Mouse (Mus musculus) ES-E14 (cell line): ENCODE data around the gene Eomes. TPM values are rescaled to one million over a fixed set of nuclear protein-coding genes. Genes with fewer than 3 reads are reported as not detected.

Experiments used
- DNase-seq: peaks from one replicate; pipeline ENCODE4 v3.0.0-alpha.2; 2013; ENCODE audit warnings: low read depth, low spot score
- H3K27ac ChIP-seq: 2 replicates; pipeline ENCODE4 v1.5.1; 2012; ENCODE audit warnings: low read depth, mild to moderate bottlenecking, low read length, moderate library complexity, mixed read lengths; ENCODE audit not compliant: poor library complexity, insufficient read depth, severe bottlenecking
- H3K36me3 ChIP-seq: 2 replicates; pipeline ENCODE4 v1.6.1; 2012; ENCODE audit warnings: mild to moderate bottlenecking, low read length, moderate library complexity, mixed read lengths; ENCODE audit not compliant: control insufficient read depth, poor library complexity, insufficient read depth, severe bottlenecking
- H3K4me1 ChIP-seq, 2 experiments: fragments of 150-350 bp in 1 of 2; sonication (generic) in 1 of 2; 2 replicates each; pipeline ENCODE4 v1.6.1; 2012; ENCODE audit warnings: low read length in 2 of 2, mild to moderate bottlenecking in 1 of 2, mixed read lengths in 1 of 2; ENCODE audit not compliant: control insufficient read depth in 2 of 2, insufficient read depth in 2 of 2, poor library complexity in 1 of 2
- H3K4me3 ChIP-seq, 2 experiments: fragments of 150-350 bp in 1 of 2; sonication (generic) in 1 of 2; 2 replicates each; pipeline ENCODE4 v1.5.1; 2012; ENCODE audit warnings: low read length in 2 of 2, low read depth in 1 of 2, mild to moderate bottlenecking in 1 of 2, mixed read lengths in 1 of 2; ENCODE audit not compliant: insufficient read depth in 1 of 2, poor library complexity in 1 of 2, severe bottlenecking in 1 of 2
- H3K9ac ChIP-seq: 2 replicates; pipeline ENCODE4 v1.6.1; 2012; ENCODE audit warnings: low read depth, mild to moderate bottlenecking, low read length, mixed read lengths; ENCODE audit not compliant: poor library complexity, insufficient read depth, severe bottlenecking
- H3K9me3 ChIP-seq: fragments of 150-350 bp; sonication (generic); 2 replicates; pipeline ENCODE4 v1.6.1; 2012; ENCODE audit warnings: low read depth, mild to moderate bottlenecking, low read length; ENCODE audit not compliant: control insufficient read depth, insufficient read depth
- CHD2 ChIP-seq: IDR thresholded peaks from 2 replicates; pipeline ENCODE4 v1.6.1; 2014; ENCODE audit warnings: mild to moderate bottlenecking, low read depth, low read length, inconsistent platforms
- HCFC1 ChIP-seq: IDR thresholded peaks from 2 replicates; pipeline ENCODE4 v1.6.1; 2012; ENCODE audit warnings: low read length, inconsistent platforms, borderline replicate concordance; ENCODE audit not compliant: insufficient read depth
- MAFK ChIP-seq: IDR thresholded peaks from 2 replicates; pipeline ENCODE4 v1.6.1; 2014; ENCODE audit warnings: mild to moderate bottlenecking, low read depth, low read length, inconsistent platforms; ENCODE audit not compliant: insufficient read depth
- ZC3H11A ChIP-seq: IDR thresholded peaks from 2 replicates; pipeline ENCODE4 v1.6.1; 2012; ENCODE audit warnings: low read depth, mild to moderate bottlenecking, inconsistent platforms, low read length, borderline replicate concordance
- ZNF384 ChIP-seq: IDR thresholded peaks from 2 replicates; pipeline ENCODE4 v1.6.1; 2012; ENCODE audit warnings: low read depth, low read length, inconsistent platforms
- in situ Hi-C, 2 experiments: fragments of 600-800 bp; cut with MboI; formaldehyde crosslinking; loops; one replicate each; pipeline ENCODE4 v1.15.1; 2025; ENCODE audit warnings: low sequenced_read_pairs in 2 of 2, inconsistent platforms in 1 of 2; ENCODE audit not compliant: unreplicated experiment in 2 of 2
- total RNA-seq: library from RNA; depleted of rRNA; stranded (reverse); fragments of 300-350 nt; gene quantifications from 2 replicates; pipeline ENCODE4 v1.2.3, GENCODE M21; 2012; rRNA removed

Eomes gene
- 1.1 and 3.2 TPM in 2 replicates for total RNA-seq

DNA sequence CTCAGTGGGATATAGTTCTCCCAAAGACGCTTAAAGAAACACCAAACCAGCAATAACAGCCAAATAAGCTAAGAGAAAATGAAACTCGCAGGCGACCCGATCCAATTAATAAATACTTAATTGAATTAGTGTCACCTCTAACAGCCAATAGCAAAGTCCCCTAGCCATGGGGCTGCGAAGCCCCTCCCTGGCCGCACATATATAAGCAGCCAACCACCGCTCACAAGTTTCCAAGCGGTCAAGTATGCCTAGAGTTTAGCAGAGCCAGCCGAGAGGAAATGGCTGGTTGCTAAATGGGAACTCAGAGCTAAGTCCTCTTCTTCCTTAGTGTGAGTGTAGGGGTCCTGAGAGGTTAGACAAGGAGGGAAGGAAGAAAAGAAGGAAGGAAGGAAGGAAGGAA is at the start of gene Eomes:
Eomes (plus strand) TSS at position 252 of the 400 bp plus-strand sequence.
- no peak for DNase-seq
- TF ChIP-seq HCFC1 = no peak
- no peak within 1 kb of the TSS for H3K27ac ChIP-seq
- H3K4me1 ChIP-seq = peaks cover 3 to 10% of the 10 kb centered on the region in 2 experiments; a peak in 1 of 4 replicates
- H3K9ac ChIP-seq = peak within 1 kb of the TSS; percentile 77
- in situ Hi-C loops = loop anchor here in 1 of 2 experiments (25.0 kb wide), 1 partner anchor 416 kb away; no protein-coding TSS in a partner anchor
- H3K9me3 ChIP-seq = no peaks in the 10 kb centered on the region
- peak within 1 kb of the TSS; percentile 71 to 83 for H3K4me3 ChIP-seq
- no peaks in the 10 kb centered on the region for H3K36me3 ChIP-seq

GRCm38 (mm10) chr9:118444809-118445208 is 33.2 kb upstream of the Eomes start:
- H3K9ac ChIP-seq = no peak overlapping the region
- no peak overlapping the region for H3K4me3 ChIP-seq
- H3K27ac ChIP-seq = no peak overlapping the region
- in situ Hi-C loops = no loop called here
- TF ChIP-seq CHD2 = no peak
- TF ChIP-seq MAFK = no peak
- TF ChIP-seq HCFC1 = no peak
- no peak for TF ChIP-seq ZC3H11A
- no peak for TF ChIP-seq ZNF384
- H3K36me3 ChIP-seq = no peaks in the 10 kb centered on the region
- peaks cover 0 to 8% of the 10 kb centered on the region in 2 experiments; a peak in 2 of 4 replicates for H3K4me1 ChIP-seq
- DNase-seq = no peak
- no peaks in the 10 kb centered on the region for H3K9me3 ChIP-seq

- H3K4me1 ChIP-seq = peaks cover 0 to 4% of the 10 kb centered on the region in 2 experiments; a peak in 2 of 4 replicates
- no peak overlapping the region for H3K9ac ChIP-seq
- TF ChIP-seq ZNF384 (no peak), ZC3H11A (no peak), CHD2 (no peak), MAFK (no peak)
Measured at GRCm38 (mm10) chr9:118449336-118449735, 28.7 kb upstream of the Eomes start.

GRCm38 (mm10) chr9:118453427-118453826 is 24.6 kb upstream of the Eomes start:
- in situ Hi-C loops = no loop called here
- no peak overlapping the region for H3K27ac ChIP-seq
- H3K36me3 ChIP-seq = no peaks in the 10 kb centered on the region
- DNase-seq = no peak
- no peak overlapping the region for H3K9ac ChIP-seq
- peaks cover 0 to 8% of the 10 kb centered on the region in 2 experiments; a peak in 1 of 4 replicates for H3K4me1 ChIP-seq
- no peaks in the 10 kb centered on the region for H3K9me3 ChIP-seq
- no peak for TF ChIP-seq HCFC1
- TF ChIP-seq CHD2 = no peak
- TF ChIP-seq MAFK = no peak
- TF ChIP-seq ZNF384 = no peak
- TF ChIP-seq ZC3H11A = no peak
- no peak overlapping the region for H3K4me3 ChIP-seq

More at GRCm38 (mm10) chr9:118449336-118449735, 28.7 kb upstream of the Eomes start:
- no peak overlapping the region for H3K4me3 ChIP-seq
- in situ Hi-C loops = no loop called here
- no peaks in the 10 kb centered on the region for H3K36me3 ChIP-seq
- no peak for DNase-seq
- no peaks in the 10 kb centered on the region for H3K9me3 ChIP-seq
- no peak overlapping the region for H3K27ac ChIP-seq

- no peak for DNase-seq
- H3K9me3 ChIP-seq = no peaks in the 10 kb centered on the region
- no peak overlapping the region for H3K4me3 ChIP-seq
- in situ Hi-C loops = no loop called here
- TF ChIP-seq CHD2 (no peak), HCFC1 (no peak), MAFK (no peak), ZC3H11A (no peak), ZNF384 (no peak)
- no peak overlapping the region for H3K9ac ChIP-seq
- H3K4me1 ChIP-seq = peaks cover 0 to 8% of the 10 kb centered on the region in 2 experiments; a peak in 1 of 4 replicates
- H3K27ac ChIP-seq = no peak overlapping the region
- no peaks in the 10 kb centered on the region for H3K36me3 ChIP-seq
Measured at GRCm38 (mm10) chr9:118455188-118455845, 22.7 kb upstream of the Eomes start.
